Mouse (Mus musculus) A20 (cell line): ENCODE measurements around the gene Gm20388.

Experiments used
- DNase-seq: peaks from one replicate; pipeline ENCODE4 v3.0.0-alpha.2; 2011; ENCODE audit warnings: low read depth, low spot score

Gene Gm20388

DNA sequence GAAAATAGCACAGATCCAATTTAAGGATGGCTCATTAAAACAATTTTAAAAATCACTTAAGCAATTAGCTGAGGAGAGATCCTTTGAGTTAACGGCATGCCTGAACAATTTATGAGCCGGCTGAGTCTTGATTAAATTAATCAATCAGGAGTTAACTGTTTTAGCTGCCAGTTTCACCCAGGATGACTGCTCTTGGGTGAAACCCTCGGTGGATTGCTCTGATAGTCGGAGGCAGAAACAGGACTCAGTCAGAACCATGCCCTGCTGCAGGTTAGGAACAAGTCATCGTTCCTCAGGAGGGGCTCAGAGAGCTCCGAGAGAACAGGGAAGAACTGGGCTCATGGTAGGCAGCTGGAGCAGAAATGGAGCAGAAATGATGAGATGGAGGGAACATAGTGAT is 4241.2 kb downstream of the Gm20388 start:
- no peak for DNase-seq

GRCm38 (mm10) chr8:124152771-124153170 is 4242.1 kb downstream of the Gm20388 start:
- no peak for DNase-seq

DNA sequence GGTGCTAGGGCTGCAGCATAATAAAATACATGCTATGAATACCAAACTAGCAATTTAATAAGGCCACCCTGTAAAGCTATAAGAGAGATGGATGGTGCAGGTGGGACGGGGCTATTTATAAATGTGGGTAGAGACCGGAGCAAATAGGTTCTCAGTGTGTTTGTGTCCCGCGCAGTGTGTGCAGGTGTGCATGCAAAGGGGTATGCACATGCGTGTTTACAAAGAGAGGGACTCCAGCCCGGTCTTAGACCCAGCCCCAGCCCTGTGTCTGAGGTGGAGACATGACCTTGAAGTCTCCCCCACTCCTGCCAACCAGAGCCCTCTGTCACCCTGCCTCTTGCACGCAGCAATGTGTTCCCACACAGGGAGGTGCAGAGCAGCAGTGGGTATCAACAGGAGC is 4245.7 kb downstream of the Gm20388 start:
- peak; percentile 75 for DNase-seq

GRCm38 (mm10) chr8:124161683-124162082 is 4251.0 kb downstream of the Gm20388 start:
- DNase-seq: peak; percentile 30

- DNase-seq: no peak
Measured at GRCm38 (mm10) chr8:124163258-124163657, 4252.6 kb downstream of the Gm20388 start.

DNA sequence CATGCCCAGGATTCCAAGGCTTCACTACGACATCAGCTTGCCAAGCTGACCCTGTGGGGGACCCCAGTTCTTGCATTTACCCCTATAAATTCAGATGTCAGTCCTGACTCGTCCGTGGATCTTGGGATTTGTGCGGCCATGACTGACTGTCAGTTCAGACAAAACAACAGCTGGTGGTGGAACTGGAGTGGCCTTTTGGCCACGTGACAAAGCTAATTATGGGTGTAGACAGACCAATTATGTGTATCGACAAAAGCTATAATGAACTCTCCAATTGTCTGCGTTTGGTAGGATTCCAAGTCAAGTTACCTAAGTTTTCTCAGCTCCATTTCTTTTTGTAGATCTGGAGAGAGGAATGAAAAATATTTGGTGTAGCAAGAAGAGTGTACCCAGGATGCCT is 4259.1 kb downstream of the Gm20388 start:
- peak; percentile 60 for DNase-seq

GRCm38 (mm10) chr8:124170671-124171070 is 4260.0 kb downstream of the Gm20388 start:
- DNase-seq: peak; percentile 77

DNA sequence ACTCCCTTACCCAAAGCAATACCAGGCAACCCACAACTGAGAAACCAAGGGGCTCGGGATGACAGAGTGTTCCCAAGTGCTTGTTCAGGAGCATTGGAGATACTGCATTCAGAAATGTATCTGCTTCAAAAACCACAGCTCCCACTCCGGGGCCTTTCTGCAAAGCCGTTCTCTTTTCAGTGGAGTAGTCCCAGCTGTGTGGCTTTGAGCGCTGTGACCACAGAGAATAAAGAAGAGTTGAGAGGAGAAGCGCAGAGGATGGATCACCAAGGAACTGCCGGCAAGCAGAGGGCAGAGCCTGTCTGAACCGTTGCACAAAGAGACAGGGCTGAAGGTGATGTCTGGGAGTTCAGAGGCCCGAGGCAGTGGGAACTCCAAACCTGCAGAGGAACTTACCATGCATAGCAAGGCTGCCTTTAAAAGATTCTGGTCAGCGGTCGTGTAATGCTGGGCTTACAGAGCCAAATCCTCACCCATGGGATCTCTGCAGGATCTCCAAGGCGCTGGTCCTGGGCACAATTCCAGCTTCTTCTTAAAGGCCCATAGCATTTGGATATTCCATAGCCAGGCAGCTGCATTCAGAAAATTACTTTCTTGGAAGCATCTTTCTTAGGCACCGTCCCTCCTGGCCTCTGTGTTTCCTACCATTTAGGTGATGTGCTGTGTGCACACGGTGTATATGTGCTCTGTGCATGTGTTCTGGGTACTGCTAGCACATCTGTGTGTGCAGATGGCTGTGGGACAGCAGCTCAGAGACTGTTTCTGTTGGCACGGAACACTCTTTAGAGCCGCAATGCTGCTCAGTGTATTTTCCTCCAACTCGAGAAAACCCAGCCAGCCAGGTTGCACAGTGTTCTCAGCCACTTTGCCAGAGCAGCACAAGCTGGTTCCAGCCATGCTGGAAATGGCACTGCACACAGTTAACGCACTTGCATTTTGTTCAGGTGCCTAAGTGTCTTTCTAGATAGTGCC is 4261.2 kb downstream of the Gm20388 start:
- no peak for DNase-seq

DNA sequence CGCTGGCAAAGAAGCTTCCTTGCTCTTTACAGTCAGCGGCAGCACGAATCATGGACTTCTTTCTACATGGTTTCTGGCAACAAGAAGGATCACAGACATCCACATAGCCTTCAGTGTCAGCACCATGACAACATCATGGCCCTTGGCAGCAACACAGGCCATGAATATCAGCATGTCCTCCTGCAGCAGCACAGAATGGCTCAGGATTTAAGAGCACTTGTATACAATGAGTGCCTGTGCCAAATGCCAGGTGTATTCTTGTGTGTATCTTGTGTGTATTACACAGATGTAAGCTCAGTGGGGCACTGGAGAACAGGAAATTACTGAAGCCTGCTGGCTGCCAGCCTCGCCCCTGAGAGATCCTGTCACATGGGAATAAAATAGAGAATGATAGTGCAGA is 4263.0 kb downstream of the Gm20388 start:
- no peak for DNase-seq

DNA sequence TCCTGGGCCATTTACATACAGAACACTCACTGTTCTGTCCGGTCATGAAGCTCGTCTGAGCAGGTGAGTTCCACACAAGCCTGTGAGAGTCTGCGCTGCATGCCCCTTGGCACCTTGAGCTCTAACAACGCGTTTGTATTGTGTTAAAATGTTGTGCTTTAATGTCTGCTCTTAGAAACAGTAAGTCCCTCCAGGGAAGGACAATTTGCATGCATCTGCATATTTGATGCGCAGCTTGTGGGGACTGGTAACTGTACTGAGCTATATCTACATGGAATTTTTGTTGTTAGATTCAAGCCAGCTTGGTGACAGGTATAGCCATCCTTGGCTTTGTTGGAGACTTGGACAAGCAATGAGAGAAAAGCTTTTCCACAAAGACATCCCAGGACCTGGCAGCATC is 4265.5 kb downstream of the Gm20388 start:
- no peak for DNase-seq

- peak; percentile 45 for DNase-seq
Measured at GRCm38 (mm10) chr8:124177092-124177491, 4266.5 kb downstream of the Gm20388 start.

DNA sequence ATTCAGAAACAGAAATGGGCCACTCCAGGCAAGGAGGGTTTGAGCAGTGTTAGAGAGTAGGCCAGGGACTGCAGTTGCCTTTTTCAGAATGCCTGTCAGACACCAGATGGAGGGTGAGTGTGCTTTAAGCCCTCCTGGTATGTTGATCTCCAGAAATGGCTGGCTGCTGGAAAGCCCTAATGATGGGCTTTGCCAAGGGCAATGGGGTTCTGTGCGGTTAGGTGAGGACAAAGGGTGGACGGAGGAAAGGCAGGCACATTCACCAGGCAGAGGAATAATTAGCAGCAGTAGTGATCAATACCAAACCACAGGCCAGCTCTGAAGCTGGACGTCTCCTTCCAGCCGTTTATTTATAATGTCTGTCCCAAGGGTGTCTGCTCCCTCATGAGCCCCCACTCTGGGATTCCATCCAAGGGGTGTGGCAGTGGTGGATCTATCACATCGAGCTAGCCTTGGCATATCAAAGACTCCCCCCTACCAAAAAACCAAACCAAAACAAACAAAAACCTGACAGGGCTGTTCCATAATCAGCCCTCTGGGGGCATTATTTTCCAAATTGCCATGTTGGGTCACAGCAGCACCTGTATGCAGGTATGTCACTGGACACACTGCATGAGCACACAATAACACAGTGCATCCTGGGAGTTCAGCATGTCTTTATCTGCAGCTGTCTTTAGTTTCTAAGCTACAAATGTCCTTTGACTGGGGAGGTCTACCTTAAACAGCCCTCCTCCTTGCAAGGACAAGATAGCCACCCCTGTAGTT is 4270.2 kb downstream of the Gm20388 start:
- DNase-seq: no peak

DNA sequence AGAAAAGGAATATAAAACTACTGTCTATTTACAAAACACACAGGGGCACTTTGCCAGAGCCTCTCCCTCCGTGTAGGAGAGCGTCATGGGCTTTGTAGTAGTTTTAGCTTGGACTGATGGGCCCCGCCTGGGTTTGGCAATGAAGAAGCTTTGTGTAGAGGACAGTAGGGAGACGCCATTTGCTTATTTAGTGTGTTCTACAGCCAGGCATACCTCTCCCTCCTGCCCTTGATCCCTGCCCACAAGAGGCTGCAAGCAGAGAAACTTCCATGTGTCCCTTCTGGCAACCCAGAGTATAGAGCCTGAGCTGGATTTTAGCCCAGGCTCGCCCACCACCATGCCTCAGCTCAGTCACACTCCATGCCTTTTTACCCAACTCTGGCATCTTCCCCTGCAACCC is 4271.1 kb downstream of the Gm20388 start:
- no peak for DNase-seq

GRCm38 (mm10) chr8:124182224-124182623 is 4271.6 kb downstream of the Gm20388 start:
- DNase-seq: no peak

GRCm38 (mm10) chr8:124184078-124184477 is 4273.4 kb downstream of the Gm20388 start:
- DNase-seq: no peak

GRCm38 (mm10) chr8:124184507-124184906 is 4273.9 kb downstream of the Gm20388 start:
- peak; percentile 52 for DNase-seq

GRCm38 (mm10) chr8:124185081-124185480 is 4274.4 kb downstream of the Gm20388 start:
- DNase-seq: no peak

GRCm38 (mm10) chr8:124190388-124190787 is 4279.7 kb downstream of the Gm20388 start:
- no peak for DNase-seq

DNA sequence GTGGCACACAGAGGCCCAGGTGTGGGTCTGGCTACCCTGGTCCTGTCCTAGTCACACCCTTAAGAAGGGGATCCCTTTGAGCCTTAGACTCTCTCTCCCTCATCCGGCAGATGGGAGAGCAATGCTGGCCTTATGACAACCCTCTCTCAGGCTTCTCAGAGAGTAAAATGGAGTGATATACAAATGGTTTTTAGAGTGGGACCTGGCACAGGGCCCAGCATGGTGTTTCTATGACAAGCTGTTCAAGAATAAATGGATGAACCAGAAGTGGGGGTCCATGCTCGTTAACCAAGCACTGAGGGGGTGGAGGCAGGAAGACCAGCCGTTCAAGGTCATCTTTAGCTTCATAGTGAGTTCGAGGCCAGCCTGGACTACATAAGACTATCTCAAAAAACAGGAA is 4281.6 kb downstream of the Gm20388 start:
- DNase-seq: no peak

GRCm38 (mm10) chr8:124192976-124193375 is 4282.3 kb downstream of the Gm20388 start:
- no peak for DNase-seq

DNA sequence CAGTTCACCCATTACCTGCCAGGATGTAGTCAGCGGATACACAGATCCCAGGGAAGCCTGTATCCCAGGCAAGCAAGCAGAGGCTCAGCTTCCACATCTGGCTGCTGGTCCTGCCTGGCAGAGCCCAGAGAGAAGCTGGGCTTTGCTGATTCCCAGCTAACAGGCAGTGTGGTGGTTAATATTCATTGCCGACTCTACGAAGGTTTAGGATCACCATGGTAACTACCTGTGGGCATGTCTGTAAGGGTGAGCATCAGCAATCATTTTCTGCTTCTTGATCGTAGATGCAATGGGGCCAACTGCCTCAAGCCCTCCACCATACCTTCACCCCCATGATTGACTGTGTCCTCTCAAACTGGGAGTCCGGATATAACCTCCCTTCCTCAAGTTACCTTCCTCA is 4283.4 kb downstream of the Gm20388 start:
- DNase-seq: no peak

- no peak for DNase-seq
Measured at GRCm38 (mm10) chr8:124196195-124196594, 4285.6 kb downstream of the Gm20388 start.

DNA sequence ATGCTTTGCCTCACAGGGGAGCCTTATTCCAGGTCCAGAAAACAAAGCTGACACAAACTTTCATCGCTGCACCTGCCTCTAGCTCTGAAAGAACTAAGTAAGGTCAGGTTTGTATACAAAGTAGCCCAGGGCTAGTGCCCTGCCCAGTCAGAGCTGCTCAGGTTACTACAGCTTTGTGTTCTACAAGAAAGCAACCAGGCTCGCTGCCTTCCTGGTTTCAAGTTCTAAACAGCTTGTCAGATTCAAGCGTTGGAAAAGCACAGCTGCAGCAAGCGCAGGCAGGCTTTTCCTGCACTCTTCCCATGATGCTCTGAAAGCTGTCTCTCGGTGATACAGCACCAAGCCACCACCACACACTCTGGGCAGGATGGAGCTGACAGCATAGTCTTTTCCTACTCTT is 4286.2 kb downstream of the Gm20388 start:
- no peak for DNase-seq
